Mouse (Mus musculus) kidney, embryonic 16.5 days (tissue): ENCODE measurements at regions not wholly inside any gene's neighbourhood (a gene's known extent, or its start where the extent isn't known, plus 50 kb on each side); places are given as distances from the start of the nearest gene placed in this dataset.

Experiments
- ATAC-seq: fragments of 200-750 bp; cut with Nextera tagmentation; 2 replicates; pipeline ENCODE4 v1.8.0; 2017; ENCODE audit warnings: moderate TSS enrichment; ENCODE audit not compliant: low FRiP score, low TSS enrichment
- H3K27ac ChIP-seq: fragments of 300-500 bp; sonication (generic); 2 replicates; pipeline ENCODE4 v1.5.1; 2014; ENCODE audit warnings: low read length
- H3K27me3 ChIP-seq: fragments of 300-500 bp; sonication (generic); 2 replicates; pipeline ENCODE4 v1.6.1; 2014; ENCODE audit warnings: low read length, control low read depth, mixed read lengths; ENCODE audit not compliant: insufficient read depth
- H3K36me3 ChIP-seq: fragments of 300-500 bp; sonication (generic); 2 replicates; pipeline ENCODE4 v1.6.1; 2014; ENCODE audit warnings: low read length, control low read depth, mixed read lengths; ENCODE audit not compliant: insufficient read depth
- H3K4me1 ChIP-seq: fragments of 300-500 bp; sonication (generic); 2 replicates; pipeline ENCODE4 v1.6.1; 2014; ENCODE audit warnings: low read length, control low read depth, mixed read lengths; ENCODE audit not compliant: insufficient read depth
- H3K4me2 ChIP-seq: fragments of 300-500 bp; sonication (generic); replicated peaks from 2 replicates; pipeline ENCODE4 v1.6.1; 2014; ENCODE audit warnings: low read depth, low read length
- H3K4me3 ChIP-seq: fragments of 300-500 bp; sonication (generic); 2 replicates; pipeline ENCODE4 v1.5.1; 2014; ENCODE audit warnings: mild to moderate bottlenecking, low read length
- H3K9ac ChIP-seq: fragments of 300-500 bp; sonication (generic); replicated peaks from 2 replicates; pipeline ENCODE4 v1.6.1; 2014; ENCODE audit warnings: low read length
- H3K9me3 ChIP-seq: fragments of 300-500 bp; sonication (generic); 2 replicates; pipeline ENCODE4 v1.6.1; 2016; ENCODE audit warnings: low read length, control low read depth
- WGBS: fragments of 180-500 bp; shearing (Covaris S2); extraction: QIAGEN DNeasy Blood & Tissue Kit; methylation state at CpG from one replicate; pipeline ENCODE4 v1.1.7; 2014; 5-methylcytosine and 5-hydroxymethylcytosine counted together

DNA sequence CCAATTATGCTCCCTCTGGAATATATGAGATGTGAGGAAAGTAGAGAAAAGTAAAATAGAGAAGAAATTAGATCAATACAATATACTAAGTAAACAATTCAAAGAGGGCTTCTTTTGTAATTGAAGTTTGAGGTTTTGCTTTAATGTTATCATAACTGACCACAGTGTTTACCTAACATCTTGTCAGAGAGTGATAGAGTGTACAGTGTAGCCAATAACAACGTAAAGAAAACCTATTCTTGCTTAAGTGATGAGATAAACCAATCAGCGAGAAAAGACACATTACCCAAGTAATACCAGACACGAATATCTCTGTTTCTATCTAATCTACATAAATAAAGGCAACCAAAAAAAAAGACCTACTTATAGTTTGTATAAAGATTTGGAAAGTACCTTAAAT lies 577.0 kb downstream of the Efna5 start:
- Histone ChIP-seq H3K4me2 (no peak overlapping the region), H3K27me3 (no peaks in the 10 kb centered on the region), H3K27ac (no peak overlapping the region), H3K4me1 (no peaks in the 10 kb centered on the region), H3K4me3 (no peak overlapping the region), H3K36me3 (no peaks in the 10 kb centered on the region), H3K9ac (no peak overlapping the region), H3K9me3 (no peaks in the 10 kb centered on the region)
- no peak for ATAC-seq
- 80% methylated on average over 3 of the region's 3 CpGs for WGBS

DNA sequence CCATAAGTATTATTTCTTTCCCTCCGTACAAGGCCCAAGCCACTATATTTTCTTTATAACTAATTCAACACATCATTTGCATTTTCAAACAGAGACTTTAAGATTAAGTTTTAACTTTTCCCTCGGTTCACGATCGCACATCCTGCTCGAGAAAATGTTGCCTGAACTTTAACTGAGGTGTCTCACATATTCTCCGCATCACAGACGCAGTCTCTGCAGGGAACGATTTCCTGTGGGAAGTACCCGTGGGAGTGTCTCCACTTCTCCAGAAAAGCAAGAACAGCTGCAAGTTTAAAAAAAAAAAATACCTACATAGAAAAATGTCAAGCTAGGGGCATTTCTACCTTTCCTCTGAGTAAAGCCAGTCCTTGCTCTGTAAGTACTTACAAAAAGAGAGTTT lies 581.2 kb downstream of the Efna5 start:
- Histone ChIP-seq H3K4me3 (no peak overlapping the region), H3K9me3 (no peaks in the 10 kb centered on the region), H3K4me2 (no peak overlapping the region; the same call in 1 of the 2 replicates), H3K4me1 (no peaks in the 10 kb centered on the region), H3K27ac (no peak overlapping the region), H3K9ac (no peak overlapping the region), H3K27me3 (no peaks in the 10 kb centered on the region), H3K36me3 (no peaks in the 10 kb centered on the region)
- WGBS = 25% methylated on average over 9 of the region's 9 CpGs
- no peak for ATAC-seq

DNA sequence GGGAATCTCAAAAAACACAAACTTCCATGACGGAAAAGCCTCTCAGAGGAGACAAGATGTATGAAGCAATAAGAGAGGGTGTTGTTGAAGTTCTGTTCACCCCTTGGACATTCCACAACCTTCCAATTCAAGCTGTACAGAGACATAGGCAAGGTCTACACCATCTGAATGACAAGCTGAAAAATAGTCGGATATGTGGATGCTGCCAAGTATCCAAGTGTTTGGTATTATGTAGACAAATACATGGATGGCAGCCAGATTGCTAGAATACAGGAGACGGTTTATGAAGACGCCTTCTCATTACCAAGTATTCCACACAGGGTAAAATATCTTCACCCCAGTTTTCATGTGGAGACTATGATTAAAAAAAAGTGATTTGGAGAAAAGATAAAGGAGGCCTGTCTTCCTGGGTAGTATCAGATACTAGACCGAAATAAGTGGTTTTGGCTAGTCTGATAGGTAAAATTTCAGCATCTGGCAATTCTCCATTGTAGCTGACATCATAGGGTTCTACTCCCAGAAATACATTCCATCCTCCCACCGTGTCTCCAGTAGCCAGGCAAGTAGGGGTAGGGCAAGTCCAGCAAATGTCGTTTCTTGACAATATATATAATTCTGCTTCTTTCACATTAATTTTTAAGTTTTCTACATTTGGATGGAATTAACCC lies 583.6 kb downstream of the Efna5 start:
- Histone ChIP-seq H3K36me3 (no peaks in the 10 kb centered on the region), H3K4me2 (no peak overlapping the region), H3K4me1 (no peaks in the 10 kb centered on the region), H3K9me3 (no peaks in the 10 kb centered on the region), H3K27ac (no peak overlapping the region), H3K4me3 (no peak overlapping the region), H3K27me3 (no peaks in the 10 kb centered on the region), H3K9ac (no peak overlapping the region)
- no peak for ATAC-seq
- 82% methylated on average over 7 of the region's 7 CpGs for whole genome bisulfite sequencing

DNA sequence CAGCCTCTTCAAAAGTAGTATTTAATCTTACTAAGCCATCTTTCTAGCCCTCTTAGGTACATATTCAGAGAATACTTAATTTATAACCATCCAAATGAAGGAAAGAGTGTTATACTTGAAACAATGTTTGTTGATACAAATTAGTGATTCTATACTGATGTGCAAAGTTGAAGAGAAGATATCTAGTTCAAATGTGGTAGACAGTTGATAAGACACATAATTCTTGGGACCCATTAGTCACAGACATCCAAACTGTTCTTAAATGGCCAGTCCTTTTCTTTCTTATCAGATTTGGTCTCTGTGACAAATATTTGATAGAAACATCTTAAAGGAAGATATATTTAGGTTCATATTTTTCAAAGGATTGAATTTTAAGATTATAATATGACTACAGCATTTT lies 585.7 kb downstream of the Efna5 start:
- ATAC-seq = no peak
- Histone ChIP-seq H3K9me3 (no peaks in the 10 kb centered on the region), H3K36me3 (no peaks in the 10 kb centered on the region), H3K4me1 (no peaks in the 10 kb centered on the region), H3K27me3 (no peaks in the 10 kb centered on the region), H3K4me2 (no peak overlapping the region), H3K9ac (no peak overlapping the region), H3K4me3 (no peak overlapping the region), H3K27ac (no peak overlapping the region)

DNA sequence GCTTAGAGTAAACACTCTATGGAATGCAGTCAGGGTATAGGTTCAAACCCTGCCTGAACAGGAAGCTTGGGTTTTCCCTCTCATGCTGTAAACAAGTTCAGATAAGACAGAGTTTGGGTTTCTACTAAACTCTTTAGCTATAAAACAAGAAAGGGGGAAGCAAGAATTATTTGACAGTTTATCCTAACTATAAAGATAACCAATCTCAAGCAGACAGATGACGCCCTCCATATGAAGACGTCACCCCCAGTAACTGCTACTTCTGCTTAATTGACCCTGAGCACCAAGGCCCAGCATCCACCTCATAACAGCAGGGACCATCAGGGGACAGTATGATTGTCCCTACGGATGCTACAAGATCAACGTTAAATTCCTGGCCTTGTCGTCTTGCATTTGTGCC lies 588.4 kb downstream of the Efna5 start:
- Histone ChIP-seq H3K4me2 (no peak overlapping the region), H3K4me3 (no peak overlapping the region), H3K36me3 (no peaks in the 10 kb centered on the region), H3K9me3 (no peaks in the 10 kb centered on the region), H3K4me1 (no peaks in the 10 kb centered on the region), H3K9ac (no peak overlapping the region), H3K27me3 (no peaks in the 10 kb centered on the region), H3K27ac (no peak overlapping the region)
- no peak for ATAC-seq
- 76% methylated on average over 5 of the region's 5 CpGs for WGBS

DNA sequence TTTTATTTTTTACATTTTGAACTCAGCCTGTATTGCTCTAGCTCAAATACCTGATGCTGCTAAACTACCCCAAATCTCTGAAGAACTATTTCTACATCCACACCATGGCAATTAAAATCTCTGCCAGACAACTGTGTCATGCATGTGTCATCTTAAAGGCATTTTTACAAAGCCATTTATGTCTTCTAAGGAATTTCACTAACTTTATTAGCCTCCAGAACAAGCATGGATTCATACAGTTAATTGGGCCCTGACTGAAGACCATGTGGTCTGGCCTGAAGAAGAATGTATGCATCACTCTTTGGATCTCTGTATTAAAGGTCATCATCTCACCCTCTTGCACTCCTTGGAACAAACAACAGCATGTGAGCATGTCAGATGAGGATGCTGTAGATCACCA lies 593.5 kb downstream of the Efna5 start:
- no peak for ATAC-seq
- H3K4me1 ChIP-seq = no peaks in the 10 kb centered on the region
- no peak overlapping the region for H3K9ac ChIP-seq
- H3K36me3 ChIP-seq = no peaks in the 10 kb centered on the region
- no peaks in the 10 kb centered on the region for H3K9me3 ChIP-seq
- H3K27me3 ChIP-seq = no peaks in the 10 kb centered on the region
- no peak overlapping the region for H3K4me3 ChIP-seq
- H3K27ac ChIP-seq = no peak overlapping the region
- no peak overlapping the region for H3K4me2 ChIP-seq

DNA sequence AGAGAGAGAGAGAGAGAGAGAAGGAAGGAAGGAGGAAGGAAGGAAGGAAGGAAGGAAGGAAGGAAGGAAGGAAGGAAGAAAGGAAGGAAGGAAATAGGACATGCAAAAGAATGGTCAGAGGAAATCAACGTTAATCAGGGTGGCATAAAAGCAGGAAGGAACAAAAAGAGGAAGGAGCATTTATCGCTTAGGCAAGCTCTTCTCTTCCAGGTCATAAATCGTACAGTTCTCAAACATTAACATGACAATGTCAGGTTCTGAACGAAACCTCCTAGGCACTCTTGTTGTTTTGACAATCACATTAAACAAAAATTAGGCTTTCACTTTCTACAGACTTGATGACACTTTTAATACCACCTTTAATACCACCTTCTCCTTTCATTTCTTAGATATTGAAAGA lies 594.0 kb downstream of the Efna5 start:
- no peaks in the 10 kb centered on the region for H3K9me3 ChIP-seq
- no peaks in the 10 kb centered on the region for H3K27me3 ChIP-seq
- no peak overlapping the region for H3K27ac ChIP-seq
- H3K4me1 ChIP-seq = no peaks in the 10 kb centered on the region
- WGBS = 66% methylated on average over 4 of the region's 4 CpGs
- no peak overlapping the region for H3K4me2 ChIP-seq
- H3K36me3 ChIP-seq = no peaks in the 10 kb centered on the region
- H3K9ac ChIP-seq = no peak overlapping the region
- no peak for ATAC-seq
- H3K4me3 ChIP-seq = no peak overlapping the region

DNA sequence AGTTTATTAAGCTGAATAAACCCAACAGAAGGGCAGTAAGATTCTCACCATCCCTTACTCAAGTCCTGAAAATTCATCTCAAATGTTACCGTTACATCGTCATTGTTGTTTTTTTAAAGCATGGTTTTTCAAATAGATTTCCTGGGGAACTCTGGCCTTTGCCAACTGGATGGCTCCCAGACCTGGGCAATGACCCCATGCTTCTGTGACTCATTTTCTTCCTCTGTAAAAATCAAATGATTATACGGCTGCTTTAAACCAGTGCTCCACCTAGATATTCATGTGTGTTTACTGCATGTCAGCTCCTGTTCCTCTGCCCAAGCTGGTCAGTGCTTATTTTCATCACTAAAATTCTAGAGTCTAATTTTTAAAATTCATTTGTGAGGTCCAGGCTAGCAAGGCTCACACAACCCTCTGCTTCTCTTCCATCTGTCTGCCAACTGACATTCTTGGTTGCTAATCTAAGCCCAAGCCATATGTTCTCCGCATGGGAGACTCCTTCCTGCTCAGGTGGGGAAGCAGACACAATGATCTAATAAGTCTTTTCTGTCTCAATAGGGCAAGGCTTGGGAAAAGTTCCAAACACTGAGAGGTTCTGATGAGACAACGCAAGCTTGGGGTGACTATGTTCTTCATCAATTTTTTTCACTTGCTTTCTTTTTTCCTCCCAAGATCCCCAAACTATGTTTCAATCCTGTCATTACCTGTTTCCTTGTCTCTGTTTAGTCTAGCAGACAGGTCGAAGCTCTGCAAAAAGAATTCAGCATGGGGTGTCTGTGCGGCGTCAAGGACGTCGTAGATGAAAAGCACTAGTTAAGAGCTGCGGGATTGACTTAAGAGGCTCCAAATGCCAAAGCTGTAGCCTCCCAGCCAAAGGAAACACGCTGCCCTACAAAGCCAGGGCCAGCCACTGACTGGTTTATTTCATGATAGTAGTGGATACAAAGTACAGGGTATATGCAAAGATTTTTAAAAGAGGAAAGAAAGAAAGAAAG lies 594.7 kb downstream of the Efna5 start:
- 77% methylated on average over 12 of the region's 12 CpGs for WGBS
- H3K27me3 ChIP-seq = no peaks in the 10 kb centered on the region
- ATAC-seq = no peak
- H3K4me1 ChIP-seq = no peaks in the 10 kb centered on the region
- no peak overlapping the region for H3K27ac ChIP-seq
- H3K36me3 ChIP-seq = no peaks in the 10 kb centered on the region
- H3K9ac ChIP-seq = no peak overlapping the region
- no peak overlapping the region for H3K4me2 ChIP-seq
- no peak overlapping the region for H3K4me3 ChIP-seq
- H3K9me3 ChIP-seq = no peaks in the 10 kb centered on the region

DNA sequence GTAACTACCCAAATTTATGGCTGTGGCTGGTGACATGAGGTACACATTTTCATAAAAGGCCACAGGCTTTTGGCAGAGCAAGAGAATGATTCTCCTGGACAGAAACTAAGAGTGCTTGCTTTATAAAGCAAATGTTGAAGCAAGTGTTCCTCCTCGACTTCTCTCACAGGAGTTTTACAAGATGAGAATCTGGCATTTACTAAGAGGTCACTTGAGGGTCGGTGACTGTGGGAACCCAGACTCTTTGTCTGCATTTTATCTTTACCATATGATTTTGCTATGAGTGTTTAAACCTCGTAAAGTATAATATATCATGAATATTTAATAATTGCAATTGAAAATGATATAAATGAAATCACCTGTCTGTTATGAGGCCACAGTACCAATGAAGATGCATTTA lies 600.9 kb downstream of the Efna5 start:
- Histone ChIP-seq H3K9me3 (no peaks in the 10 kb centered on the region), H3K27ac (no peak overlapping the region), H3K36me3 (no peaks in the 10 kb centered on the region), H3K27me3 (no peaks in the 10 kb centered on the region), H3K9ac (no peak overlapping the region), H3K4me3 (no peak overlapping the region), H3K4me1 (no peaks in the 10 kb centered on the region), H3K4me2 (no peak overlapping the region)
- ATAC-seq = no peak
- 59% methylated on average over 3 of the region's 3 CpGs for WGBS

DNA sequence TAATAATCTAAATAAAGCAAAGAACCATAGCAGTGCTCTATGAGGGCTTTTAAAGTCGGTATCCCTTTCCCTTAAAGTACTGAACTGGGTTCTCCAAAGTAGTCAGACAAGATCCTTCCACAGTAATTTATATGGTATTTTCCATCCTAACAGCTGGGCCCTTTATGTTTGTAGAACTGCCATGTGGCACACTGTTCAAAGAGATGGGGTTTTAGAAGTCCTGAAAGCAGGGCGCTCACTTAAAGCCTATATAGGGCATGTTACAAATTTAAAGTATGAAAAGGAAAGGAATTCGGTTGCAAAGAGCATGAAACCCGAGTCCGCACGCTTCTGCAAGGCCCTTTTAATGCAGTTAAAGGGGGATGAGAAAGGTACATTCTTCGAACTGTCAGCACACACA lies 609.7 kb downstream of the Efna5 start:
- Histone ChIP-seq H3K9me3 (no peaks in the 10 kb centered on the region), H3K4me2 (no peak overlapping the region), H3K4me1 (no peaks in the 10 kb centered on the region), H3K36me3 (no peaks in the 10 kb centered on the region), H3K27ac (no peak overlapping the region), H3K27me3 (no peaks in the 10 kb centered on the region), H3K4me3 (no peak overlapping the region), H3K9ac (no peak overlapping the region)
- no peak for ATAC-seq
- 69% methylated on average over 7 of the region's 7 CpGs for WGBS
